Mouse (Mus musculus): ENCODE results near the gene 1700061G19Rik. TPM values are rescaled to one million over a fixed set of nuclear protein-coding genes. Genes with fewer than 3 reads are reported as not detected.

1700061G19Rik gene
- total and polyA plus RNA-seq, 3 experiments, result 0.08 to 0.29 TPM; not detected in 1

DNA sequence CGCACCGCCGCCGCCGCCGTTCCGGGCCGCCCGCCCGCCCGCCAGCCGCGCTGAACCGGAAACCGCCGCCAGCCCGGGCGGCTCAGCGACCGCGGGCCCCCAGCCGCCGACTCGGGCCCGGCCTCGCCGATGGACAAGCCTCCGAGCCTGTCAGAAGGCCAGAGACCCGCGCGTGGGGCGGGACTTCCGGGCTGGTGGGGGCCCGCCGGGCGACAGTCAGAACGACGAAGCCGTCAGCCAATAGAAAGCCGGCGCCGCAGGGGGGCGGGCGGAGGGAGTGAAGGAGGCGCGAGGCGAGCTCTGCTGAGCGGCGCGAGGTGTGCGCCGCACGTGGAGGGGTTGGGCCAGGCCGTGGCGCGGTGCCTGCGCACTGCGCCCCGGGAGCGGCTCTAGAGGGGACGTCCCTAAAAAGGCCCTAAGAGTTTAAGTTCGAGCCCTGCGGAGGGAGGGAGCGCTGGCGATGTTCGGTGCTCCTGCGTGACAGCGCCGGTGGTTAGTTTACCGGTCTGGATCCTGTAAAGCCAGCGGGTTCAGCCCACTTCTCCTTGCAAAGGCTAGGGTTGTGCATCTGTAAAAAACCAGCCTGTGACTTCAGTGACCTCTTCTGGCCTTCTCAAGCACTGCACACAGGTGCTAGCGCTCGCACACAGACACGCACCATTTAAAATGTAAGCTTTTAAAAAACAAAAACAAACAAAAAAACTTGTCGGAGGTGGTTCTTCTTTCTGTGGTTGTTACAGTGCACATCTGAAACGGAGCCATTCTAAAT is 60.3 kb downstream of the 1700061G19Rik start, which contains the start of gene Mllt1 (continued):
- TF ChIP-seq GABPA (IDR thresholded peaks at IDR 0.05; ENCODE audit: insufficient replicate concordance, low read depth, low read length), result no peak
- peak; percentile 43; the same call in 1 of the 2 replicates for TF ChIP-seq KAT2A (IDR thresholded peaks at IDR 0.05; ENCODE audit: insufficient replicate concordance, low read length)
- 0 out of 2 replicates have a peak, but pooled peaks have one; percentile 29 for TF ChIP-seq MEF2A (IDR thresholded peaks at IDR 0.05; ENCODE audit: borderline replicate concordance, low read depth, low read length)
- TF ChIP-seq CHD2 (IDR thresholded peaks at IDR 0.05; ENCODE audit: low read length), result peak; percentile 59
- peak; percentile 100 for TF ChIP-seq BHLHE40 (IDR thresholded peaks at IDR 0.05; ENCODE audit: low read depth, low read length)
- peak; percentile 17; the same call in 1 of the 2 replicates for TF ChIP-seq SIN3A (IDR thresholded peaks at IDR 0.05; ENCODE audit: low read length)
- peak; percentile 93 for TF ChIP-seq MAZ (IDR thresholded peaks at IDR 0.05; ENCODE audit: low read depth, low read length)

- H3K9me3 ChIP-seq (replicated peaks; ENCODE audit: low read length), result no peaks in the 10 kb centered on the region
- H3K27ac ChIP-seq (ENCODE audit: insufficient read depth, low read depth), result no peak overlapping the region
- peaks cover 31% of the 10 kb centered on the region for H3K79me2 ChIP-seq (replicated peaks; ENCODE audit: control insufficient read depth, extremely low read depth, insufficient read depth, poor library complexity, severe bottlenecking)
- no peak overlapping the region for H3K9ac ChIP-seq (ENCODE audit: insufficient read depth, low read depth)
- H3K4me3 ChIP-seq (replicated peaks in 1 of 3; ENCODE audit: low read depth in 2 of 3, low read length in 2 of 3, poor library complexity in 1 of 3), result no peak overlapping the region
- TF ChIP-seq MEF2A (IDR thresholded peaks at IDR 0.05; ENCODE audit: borderline replicate concordance, low read depth, low read length) (no peak), CHD1 (IDR thresholded peaks at IDR 0.05; ENCODE audit: low read depth, low read length) (no peak), MAFK (IDR thresholded peaks at IDR 0.05; ENCODE audit: insufficient replicate concordance, low read length) (no peak), SIN3A (IDR thresholded peaks at IDR 0.05; ENCODE audit: low read length) (no peak), TBP (conservative IDR thresholded peaks at IDR 0.05; ENCODE audit: low read depth, low read length) (no peak), MXI1 (IDR thresholded peaks at IDR 0.05; ENCODE audit: low read depth, low read length) (no peak), HCFC1 (IDR thresholded peaks at IDR 0.05; ENCODE audit: low read depth, low read length) (no peak), MAX (IDR thresholded peaks at IDR 0.05; ENCODE audit: low read length) (no peak), ZMIZ1 (IDR thresholded peaks at IDR 0.05; ENCODE audit: low read depth, low read length) (no peak), RCOR1 (conservative IDR thresholded peaks at IDR 0.05; ENCODE audit: low read depth, low read length) (no peak), USF1 (IDR thresholded peaks at IDR 0.05; ENCODE audit: low read depth, low read length) (no peak), CHD2 (IDR thresholded peaks at IDR 0.05; ENCODE audit: low read length) (no peak), IRF4 (IDR thresholded peaks at IDR 0.05; ENCODE audit: low read depth, low read length) (no peak), USF2 (conservative IDR thresholded peaks at IDR 0.05; ENCODE audit: low read depth, low read length) (no peak), GABPA (IDR thresholded peaks at IDR 0.05; ENCODE audit: insufficient replicate concordance, low read depth, low read length) (no peak), SMC3 (IDR thresholded peaks at IDR 0.05; ENCODE audit: low read depth, low read length) (no peak), TCF12 (IDR thresholded peaks at IDR 0.05; ENCODE audit: low read depth, low read length) (no peak), NELFE (IDR thresholded peaks at IDR 0.05; ENCODE audit: low read depth, low read length) (no peak), ZKSCAN1 (IDR thresholded peaks at IDR 0.05; ENCODE audit: borderline replicate concordance, low read depth, low read length) (no peak)
- peaks cover 9% of the 10 kb centered on the region for H3K27me3 ChIP-seq (replicated peaks)
- no peak for DNase-seq (ENCODE audit: extremely low read depth)
- H3K4me1 ChIP-seq (ENCODE audit: control insufficient read depth in 1 of 2, insufficient read depth in 2 of 2), result peaks cover 11 to 31% of the 10 kb centered on the region in 2 experiments
- no peak overlapping the region for H3K4me2 ChIP-seq (ENCODE audit: insufficient read depth, low read depth, poor library complexity, severe bottlenecking)
- dilution Hi-C loops (cut with MboI; ENCODE audit: extremely low pct_ligation_motif_present, extremely low pct_unique_long_range_greater_than_20kb, low sequenced_read_pairs), result no loop called here
- in situ Hi-C loops (cut with MboI; ENCODE audit: low pct_ligation_motif_present, low pct_unique_long_range_greater_than_20kb, low sequenced_read_pairs), result no loop called here
- peaks cover 6 to 22% of the 10 kb centered on the region in 2 experiments for H3K36me3 ChIP-seq (replicated peaks in 1 of 2; ENCODE audit: control insufficient read depth in 1 of 2, insufficient read depth in 1 of 2, low read length in 1 of 2)
Measured at GRCm38 (mm10) chr17:56936731-56937130, 61.5 kb downstream of the 1700061G19Rik start.

Other genes starting within 250 kb of the 1700061G19Rik start
Only the 20 nearest of the 24 such genes appear.
- gene Ranbp3, start 202.2 kb upstream of the 1700061G19Rik start, total RNA-seq (2012; rRNA removed), result 77.9 and 91.6 TPM in 2 replicates
- 71.5 and 79.5 TPM in 2 replicates for gene Ranbp3, start 202.2 kb upstream of the 1700061G19Rik start, total RNA-seq (2014; rRNA removed)
- gene Ranbp3, start 202.2 kb upstream of the 1700061G19Rik start, polyA plus RNA-seq (2012; ENCODE audit: insufficient read length, low read depth), result 86.0 and 86.8 TPM in 2 replicates
- 201 and 207 TPM in 2 replicates for gene Ndufa11, start 157.7 kb upstream of the 1700061G19Rik start, total RNA-seq (2012; rRNA removed)
- gene Ndufa11, start 157.7 kb upstream of the 1700061G19Rik start, total RNA-seq (2014; rRNA removed), result 97.9 and 124 TPM in 2 replicates
- gene Ndufa11, start 157.7 kb upstream of the 1700061G19Rik start, polyA plus RNA-seq (2012; ENCODE audit: insufficient read length, low read depth), result 131 and 155 TPM in 2 replicates
- gene Vmac, start 157.5 kb upstream of the 1700061G19Rik start, total RNA-seq (2012; rRNA removed), result 3.5 and 5.1 TPM in 2 replicates
- 3.2 and 4.2 TPM in 2 replicates for gene Vmac, start 157.5 kb upstream of the 1700061G19Rik start, total RNA-seq (2014; rRNA removed)
- 3.4 and 3.7 TPM in 2 replicates for gene Vmac, start 157.5 kb upstream of the 1700061G19Rik start, polyA plus RNA-seq (2012; ENCODE audit: insufficient read length, low read depth)
- 0.25 and 0.34 TPM in 2 replicates for gene Nrtn, start 117.9 kb upstream of the 1700061G19Rik start, total RNA-seq (2012; rRNA removed)
- gene Nrtn, start 117.9 kb upstream of the 1700061G19Rik start, total RNA-seq (2014; rRNA removed), result not detected in 2 replicates
- gene Nrtn, start 117.9 kb upstream of the 1700061G19Rik start, polyA plus RNA-seq (2012; ENCODE audit: insufficient read length, low read depth), result not detected in 2 replicates
- 57.5 and 62.1 TPM in 2 replicates for gene Dus3l, start 110.7 kb upstream of the 1700061G19Rik start, total RNA-seq (2012; rRNA removed)
- gene Dus3l, start 110.7 kb upstream of the 1700061G19Rik start, total RNA-seq (2014; rRNA removed), result 32.0 and 35.8 TPM in 2 replicates
- 54.3 and 57.7 TPM in 2 replicates for gene Dus3l, start 110.7 kb upstream of the 1700061G19Rik start, polyA plus RNA-seq (2012; ENCODE audit: insufficient read length, low read depth)
- 0.71 and 0.93 TPM in 2 replicates for gene Prr22, start 105.2 kb upstream of the 1700061G19Rik start, total RNA-seq (2012; rRNA removed)
- 0.15 and 0.18 TPM in 2 replicates for gene Prr22, start 105.2 kb upstream of the 1700061G19Rik start, total RNA-seq (2014; rRNA removed)
- gene Prr22, start 105.2 kb upstream of the 1700061G19Rik start, polyA plus RNA-seq (2012; ENCODE audit: insufficient read length, low read depth), result 1.3 and 1.6 TPM in 2 replicates
- gene Rfx2, start 44.5 kb upstream of the 1700061G19Rik start, total RNA-seq (2012; rRNA removed), result 0.46 and 1.1 TPM in 2 replicates
- gene Rfx2, start 44.5 kb upstream of the 1700061G19Rik start, total RNA-seq (2014; rRNA removed), result 0.16 TPM in 1 of 2 replicates, not detected in the other
- gene Rfx2, start 44.5 kb upstream of the 1700061G19Rik start, polyA plus RNA-seq (2012; ENCODE audit: insufficient read length, low read depth), result 0.34 and 0.35 TPM in 2 replicates
- gene Acsbg2, start 1.0 kb upstream of the 1700061G19Rik start, total RNA-seq (2012; rRNA removed), result not detected in 2 replicates
- gene Acsbg2, start 1.0 kb upstream of the 1700061G19Rik start, total RNA-seq (2014; rRNA removed), result not detected in 2 replicates
- not detected in 2 replicates for gene Acsbg2, start 1.0 kb upstream of the 1700061G19Rik start, polyA plus RNA-seq (2012; ENCODE audit: insufficient read length, low read depth)
- gene Mllt1, start 59.9 kb downstream of the 1700061G19Rik start, total RNA-seq (2012; rRNA removed), result 20.3 and 24.4 TPM in 2 replicates
- gene Mllt1, start 59.9 kb downstream of the 1700061G19Rik start, total RNA-seq (2014; rRNA removed), result 15.9 and 17.1 TPM in 2 replicates
- gene Mllt1, start 59.9 kb downstream of the 1700061G19Rik start, polyA plus RNA-seq (2012; ENCODE audit: insufficient read length, low read depth), result 39.7 and 40.4 TPM in 2 replicates
- not detected in 2 replicates for gene Acer1, start 106.6 kb downstream of the 1700061G19Rik start, total RNA-seq (2012; rRNA removed)
- not detected in 2 replicates for gene Acer1, start 106.6 kb downstream of the 1700061G19Rik start, total RNA-seq (2014; rRNA removed)
- gene Acer1, start 106.6 kb downstream of the 1700061G19Rik start, polyA plus RNA-seq (2012; ENCODE audit: insufficient read length, low read depth), result not detected in 2 replicates
- gene Clpp, start 114.8 kb downstream of the 1700061G19Rik start, total RNA-seq (2012; rRNA removed), result 166 and 169 TPM in 2 replicates
- 114 and 120 TPM in 2 replicates for gene Clpp, start 114.8 kb downstream of the 1700061G19Rik start, total RNA-seq (2014; rRNA removed)
- 115 and 117 TPM in 2 replicates for gene Clpp, start 114.8 kb downstream of the 1700061G19Rik start, polyA plus RNA-seq (2012; ENCODE audit: insufficient read length, low read depth)
- gene Alkbh7, start 121.9 kb downstream of the 1700061G19Rik start, total RNA-seq (2012; rRNA removed), result 40.0 and 51.8 TPM in 2 replicates
- 32.6 and 35.4 TPM in 2 replicates for gene Alkbh7, start 121.9 kb downstream of the 1700061G19Rik start, total RNA-seq (2014; rRNA removed)
- gene Alkbh7, start 121.9 kb downstream of the 1700061G19Rik start, polyA plus RNA-seq (2012; ENCODE audit: insufficient read length, low read depth), result 21.2 and 21.8 TPM in 2 replicates
- 0.34 TPM in 1 of 2 replicates, not detected in the other for gene Pspn, start 124.5 kb downstream of the 1700061G19Rik start, total RNA-seq (2012; rRNA removed)
- gene Pspn, start 124.5 kb downstream of the 1700061G19Rik start, total RNA-seq (2014; rRNA removed), result not detected in 2 replicates
- gene Pspn, start 124.5 kb downstream of the 1700061G19Rik start, polyA plus RNA-seq (2012; ENCODE audit: insufficient read length, low read depth), result 0.69 TPM in 1 of 2 replicates, not detected in the other
- gene Gtf2f1, start 135.8 kb downstream of the 1700061G19Rik start, total RNA-seq (2012; rRNA removed), result 80.4 and 97.6 TPM in 2 replicates
- gene Gtf2f1, start 135.8 kb downstream of the 1700061G19Rik start, total RNA-seq (2014; rRNA removed), result 50.5 and 54.2 TPM in 2 replicates
- 109 and 148 TPM in 2 replicates for gene Gtf2f1, start 135.8 kb downstream of the 1700061G19Rik start, polyA plus RNA-seq (2012; ENCODE audit: insufficient read length, low read depth)
- 0.13 TPM in 1 of 2 replicates, not detected in the other for gene Gm17949, start 136.0 kb downstream of the 1700061G19Rik start, total RNA-seq (2012; rRNA removed)
- not detected in 2 replicates for gene Gm17949, start 136.0 kb downstream of the 1700061G19Rik start, total RNA-seq (2014; rRNA removed)
- gene Gm17949, start 136.0 kb downstream of the 1700061G19Rik start, polyA plus RNA-seq (2012; ENCODE audit: insufficient read length, low read depth), result not detected in 2 replicates
- 98.7 and 102 TPM in 2 replicates for gene Khsrp, start 156.0 kb downstream of the 1700061G19Rik start, total RNA-seq (2012; rRNA removed)
- 23.5 and 25.1 TPM in 2 replicates for gene Khsrp, start 156.0 kb downstream of the 1700061G19Rik start, total RNA-seq (2014; rRNA removed)
- 97.5 and 106 TPM in 2 replicates for gene Khsrp, start 156.0 kb downstream of the 1700061G19Rik start, polyA plus RNA-seq (2012; ENCODE audit: insufficient read length, low read depth)
- not detected in 2 replicates for gene Slc25a41, start 166.2 kb downstream of the 1700061G19Rik start, total RNA-seq (2012; rRNA removed)
- gene Slc25a41, start 166.2 kb downstream of the 1700061G19Rik start, total RNA-seq (2014; rRNA removed), result not detected in 2 replicates
- gene Slc25a41, start 166.2 kb downstream of the 1700061G19Rik start, polyA plus RNA-seq (2012; ENCODE audit: insufficient read length, low read depth), result not detected in 2 replicates
- 0.13 and 0.25 TPM in 2 replicates for gene Crb3, start 183.6 kb downstream of the 1700061G19Rik start, total RNA-seq (2012; rRNA removed)
- gene Crb3, start 183.6 kb downstream of the 1700061G19Rik start, total RNA-seq (2014; rRNA removed), result not detected in 2 replicates
- not detected in 2 replicates for gene Crb3, start 183.6 kb downstream of the 1700061G19Rik start, polyA plus RNA-seq (2012; ENCODE audit: insufficient read length, low read depth)
- 5.1 and 6.9 TPM in 2 replicates for gene Slc25a23, start 184.4 kb downstream of the 1700061G19Rik start, total RNA-seq (2012; rRNA removed)
- 1.4 and 2.2 TPM in 2 replicates for gene Slc25a23, start 184.4 kb downstream of the 1700061G19Rik start, total RNA-seq (2014; rRNA removed)
- gene Slc25a23, start 184.4 kb downstream of the 1700061G19Rik start, polyA plus RNA-seq (2012; ENCODE audit: insufficient read length, low read depth), result 12.1 and 13.8 TPM in 2 replicates
- gene Dennd1c, start 203.0 kb downstream of the 1700061G19Rik start, total RNA-seq (2012; rRNA removed), result 7.2 and 9.7 TPM in 2 replicates
- 6.8 and 7.1 TPM in 2 replicates for gene Dennd1c, start 203.0 kb downstream of the 1700061G19Rik start, total RNA-seq (2014; rRNA removed)
- gene Dennd1c, start 203.0 kb downstream of the 1700061G19Rik start, polyA plus RNA-seq (2012; ENCODE audit: insufficient read length, low read depth), result 33.9 and 36.9 TPM in 2 replicates

Measured in CH12.LX (cell line).